Comparison of ENCODE assay signal across 24 mouse cellular contexts in genomic region chr12:70984855-70985550, GRCm38 (mm10).
"Had no signal": no experiment of that assay in that cellular context is flagged by ENCODE, and none has a peak within 500 bp of the region (broad histone marks: within the 10 kb centered on the region; RNA-seq: fewer than 3 reads in every experiment).

No protein-coding gene starts in this region.

- H3K4me2 ChIP-seq: heart, embryonic 11.5 days; heart, embryonic 13.5 days; heart, embryonic 15.5 days; hindbrain, embryonic 12.5 days; hindbrain, embryonic 14.5 days; limb, embryonic 12.5 days; liver, embryonic 11.5 days; liver, embryonic 13.5 days had no signal

- H3K27ac ChIP-seq: heart, adult 2 months; heart, embryonic 13.5 days; heart, embryonic 15.5 days; hindbrain, embryonic 10.5 days; hindbrain, embryonic 12.5 days; hindbrain, embryonic 14.5 days; layer of hippocampus, adult 2 months; left cerebral cortex, adult 2 months; limb, embryonic 10.5 days; limb, embryonic 12.5 days; liver, embryonic 13.5 days had no signal

- DNase-seq: gastrocnemius, postnatal 25 days; heart, adult 2 months; heart, postnatal 4 days; kidney, adult 18-20 months; kidney, adult 8-10 months; kidney, postnatal 10 days; kidney, postnatal 25 days; kidney, postnatal 4 days; liver; liver, embryonic 13.5 days had no signal

- H3K9me3 ChIP-seq: heart, embryonic 13.5 days; heart, embryonic 15.5 days; hindbrain, embryonic 10.5 days; hindbrain, embryonic 12.5 days; limb, embryonic 10.5 days; limb, embryonic 12.5 days; liver, embryonic 13.5 days had no signal

- H3K27me3 ChIP-seq: heart, embryonic 13.5 days; heart, embryonic 15.5 days; hindbrain, embryonic 12.5 days; limb, embryonic 12.5 days; liver, embryonic 13.5 days had no signal

- H3K4me1 ChIP-seq: heart, embryonic 15.5 days; hindbrain, embryonic 10.5 days; hindbrain, embryonic 12.5 days; limb, embryonic 10.5 days; limb, embryonic 12.5 days; liver, embryonic 13.5 days had no signal

- H3K4me3 ChIP-seq: heart, adult 2 months; heart, embryonic 13.5 days; heart, embryonic 15.5 days; hindbrain, embryonic 10.5 days; hindbrain, embryonic 12.5 days; layer of hippocampus, adult 2 months; left cerebral cortex, adult 2 months; limb, embryonic 10.5 days; limb, embryonic 12.5 days; liver, embryonic 13.5 days had no signal

- ATAC-seq: hindbrain, embryonic 16.5 days; inflammation-experienced regulatory T-cells, adult 6 months; intestine, embryonic 16.5 days had no signal

- H3K9ac ChIP-seq: heart, embryonic 13.5 days; heart, embryonic 15.5 days; hindbrain, embryonic 12.5 days; hindbrain, embryonic 14.5 days; limb, embryonic 12.5 days; liver, embryonic 13.5 days had no signal
